Mouse (Mus musculus): Measurements from ENCODE around the gene Eef1akmt4. TPM values are rescaled to one million over a fixed set of nuclear protein-coding genes. Genes with fewer than 3 reads are reported as not detected.
"Not testable (repeated sequence)": the region's sequence is repeated elsewhere in the genome, so short reads cannot be mapped to it uniquely, and the experiment has no call there.

Eef1akmt4 gene
- polyA plus RNA-seq, 1 experiment: 24.0 TPM

DNA sequence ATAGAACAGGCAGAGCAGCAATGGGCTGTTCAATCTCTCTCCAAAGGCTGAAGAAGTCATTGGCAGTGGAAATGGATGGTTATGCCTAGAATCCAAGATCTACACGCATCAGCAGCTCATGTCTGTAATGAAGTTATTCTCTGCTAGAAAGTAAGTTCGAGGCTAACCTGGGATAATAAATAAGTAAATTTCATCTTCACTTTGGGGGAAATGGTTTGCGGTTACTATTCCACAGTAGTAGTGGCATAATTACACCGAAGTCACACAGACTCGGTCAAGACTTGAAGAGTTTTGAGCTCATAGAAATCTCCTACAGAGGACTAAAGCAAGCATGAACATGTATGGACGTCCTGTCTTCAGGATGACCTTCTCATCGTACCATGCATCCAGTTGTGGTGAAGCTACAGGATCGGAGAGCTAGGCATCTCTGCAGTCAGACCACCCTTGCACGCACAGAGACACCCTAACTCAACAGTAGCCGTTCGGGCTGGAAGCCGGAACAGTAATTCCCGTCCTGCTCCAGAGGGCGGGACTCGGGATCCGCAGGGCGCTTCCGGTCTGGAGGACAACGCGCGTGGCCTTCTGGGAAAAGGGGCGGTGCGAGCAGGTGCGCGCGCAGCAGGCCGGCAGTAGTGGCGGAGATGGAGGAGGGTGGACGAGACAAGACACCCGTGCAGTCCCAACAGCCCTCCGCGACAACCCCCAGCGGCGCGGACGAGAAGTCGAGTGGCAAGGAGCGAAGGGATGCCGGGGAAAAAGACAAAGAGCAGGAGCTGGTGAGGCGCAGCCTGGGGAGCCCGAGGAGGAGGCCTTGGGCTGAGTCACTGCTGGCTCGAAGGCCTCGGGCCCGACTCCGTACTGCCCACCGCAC is 39.9 kb downstream of the Eef1akmt4 start, which contains the start of gene Psmd2:
Psmd2 (plus strand) TSS at position 577 of the 871 bp plus-strand sequence.
- peak; percentile 96 for DNase-seq
- no peaks in the 10 kb centered on the region for H3K27me3 ChIP-seq (ENCODE audit: control insufficient read depth, insufficient read depth, low read length)
- 0 out of 2 replicates have a peak, but pooled peaks have one; percentile 22 for TF ChIP-seq CTCF (IDR thresholded peaks at IDR 0.05; ENCODE audit: borderline replicate concordance, control insufficient read depth, extremely low read depth, insufficient read depth, low read length, poor library complexity)
- TF ChIP-seq POLR2A (IDR thresholded peaks at IDR 0.05; ENCODE audit: control insufficient read depth, extremely low read depth, insufficient read depth, low read length, poor library complexity): peak; percentile 79
- peaks cover 3% of the 10 kb centered on the region for H3K4me1 ChIP-seq (replicated peaks; ENCODE audit: control insufficient read depth, insufficient read depth, low read length)
- no peak within 1 kb of the TSS for H3K27ac ChIP-seq (ENCODE audit: control insufficient read depth, insufficient read depth, low read length)
- H3K36me3 ChIP-seq (ENCODE audit: control insufficient read depth, insufficient read depth, low read length): peaks cover 11% of the 10 kb centered on the region
- H3K4me3 ChIP-seq (ENCODE audit: control insufficient read depth, insufficient read depth, low read length): peak within 1 kb of the TSS; percentile 89
- WGBS: 1% methylated on average over 46 of the region's 46 CpGs

DNA sequence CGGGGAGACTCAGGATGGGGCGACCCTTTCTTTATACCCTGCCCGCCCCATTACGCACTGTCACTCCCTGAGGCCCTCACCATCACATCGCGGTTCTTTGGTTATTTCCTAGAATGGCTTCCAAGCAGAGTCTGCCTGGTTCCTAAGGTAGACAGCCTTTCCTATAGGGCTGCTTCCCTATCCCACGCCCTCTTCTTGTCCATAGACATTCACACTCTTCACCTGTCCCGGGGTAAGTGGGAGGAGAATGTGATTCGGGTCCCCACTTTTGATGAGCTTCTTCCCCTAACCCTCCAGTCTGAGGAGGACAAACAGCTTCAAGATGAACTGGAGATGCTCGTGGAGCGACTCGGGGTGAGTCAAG is 40.5 kb downstream of the Eef1akmt4 start:
- Histone ChIP-seq H3K27me3 (ENCODE audit: control insufficient read depth, insufficient read depth, low read length) (no peaks in the 10 kb centered on the region), H3K36me3 (ENCODE audit: control insufficient read depth, insufficient read depth, low read length) (peaks cover 17% of the 10 kb centered on the region), H3K4me3 (ENCODE audit: control insufficient read depth, insufficient read depth, low read length) (peak overlapping the region; percentile 89), H3K27ac (ENCODE audit: control insufficient read depth, insufficient read depth, low read length) (no peak overlapping the region), H3K4me1 (replicated peaks; ENCODE audit: control insufficient read depth, insufficient read depth, low read length) (peaks cover 3% of the 10 kb centered on the region)
- DNase-seq: no peak
- 9% methylated on average over 12 of the region's 12 CpGs for WGBS
- TF ChIP-seq CTCF (IDR thresholded peaks at IDR 0.05; ENCODE audit: borderline replicate concordance, control insufficient read depth, extremely low read depth, insufficient read depth, low read length, poor library complexity) (no peak), POLR2A (IDR thresholded peaks at IDR 0.05; ENCODE audit: control insufficient read depth, extremely low read depth, insufficient read depth, low read length, poor library complexity) (no peak)

DNA sequence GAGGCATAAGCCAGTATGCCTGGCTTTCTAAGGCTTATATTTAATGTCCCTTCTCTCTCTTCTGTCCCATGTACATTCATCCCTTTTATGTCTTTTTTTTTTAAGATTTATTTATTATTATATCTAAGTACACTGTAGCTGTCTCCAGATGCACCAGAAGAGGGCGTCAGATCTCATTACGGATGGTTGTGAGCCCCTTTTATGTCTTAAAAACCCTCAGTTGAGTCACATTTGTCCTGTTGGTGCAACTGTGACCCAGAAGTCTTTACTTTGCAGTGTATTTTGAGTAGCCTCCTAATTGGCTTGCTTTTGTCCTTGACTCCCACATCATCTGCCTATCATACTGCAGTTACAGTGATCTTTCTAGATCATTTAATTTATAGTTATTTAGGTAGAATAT is 41.9 kb downstream of the Eef1akmt4 start:
- TF ChIP-seq POLR2A (IDR thresholded peaks at IDR 0.05; ENCODE audit: control insufficient read depth, extremely low read depth, insufficient read depth, low read length, poor library complexity): no peak
- TF ChIP-seq CTCF (IDR thresholded peaks at IDR 0.05; ENCODE audit: borderline replicate concordance, control insufficient read depth, extremely low read depth, insufficient read depth, low read length, poor library complexity): no peak
- 69% methylated on average over 2 of the region's 2 CpGs for WGBS
- Histone ChIP-seq H3K27ac (ENCODE audit: control insufficient read depth, insufficient read depth, low read length) (no peak overlapping the region), H3K36me3 (ENCODE audit: control insufficient read depth, insufficient read depth, low read length) (peaks cover 31% of the 10 kb centered on the region), H3K27me3 (ENCODE audit: control insufficient read depth, insufficient read depth, low read length) (no peaks in the 10 kb centered on the region), H3K4me3 (ENCODE audit: control insufficient read depth, insufficient read depth, low read length) (no peak overlapping the region), H3K4me1 (replicated peaks; ENCODE audit: control insufficient read depth, insufficient read depth, low read length) (peaks cover 3% of the 10 kb centered on the region)
- DNase-seq: no peak

DNA sequence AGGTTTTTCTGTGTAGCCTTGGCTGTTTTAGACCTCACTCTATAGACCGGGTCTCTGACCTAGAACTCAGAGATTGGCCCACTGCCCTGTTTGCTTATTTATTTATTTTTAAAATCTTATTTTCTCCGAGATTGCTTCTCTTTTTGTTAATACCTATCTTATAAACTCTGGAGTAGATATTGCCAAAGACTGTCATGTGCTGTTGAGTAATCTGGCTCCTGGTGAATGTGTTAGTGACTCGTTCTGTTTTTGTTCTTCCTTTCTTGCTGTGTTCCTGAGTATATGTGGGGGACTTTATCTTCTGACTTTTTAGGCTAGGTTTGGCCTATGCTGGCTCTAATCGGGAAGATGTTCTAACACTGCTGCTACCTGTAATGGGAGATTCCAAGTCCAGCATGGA is 46.3 kb downstream of the Eef1akmt4 start:
- no peak for TF ChIP-seq POLR2A (IDR thresholded peaks at IDR 0.05; ENCODE audit: control insufficient read depth, extremely low read depth, insufficient read depth, low read length, poor library complexity)
- no peak for TF ChIP-seq CTCF (IDR thresholded peaks at IDR 0.05; ENCODE audit: borderline replicate concordance, control insufficient read depth, extremely low read depth, insufficient read depth, low read length, poor library complexity)
- no peak overlapping the region for H3K27ac ChIP-seq (ENCODE audit: control insufficient read depth, insufficient read depth, low read length)
- H3K4me3 ChIP-seq (ENCODE audit: control insufficient read depth, insufficient read depth, low read length): no peak overlapping the region
- H3K27me3 ChIP-seq (ENCODE audit: control insufficient read depth, insufficient read depth, low read length): no peaks in the 10 kb centered on the region
- no peak for DNase-seq
- no peaks in the 10 kb centered on the region for H3K4me1 ChIP-seq (replicated peaks; ENCODE audit: control insufficient read depth, insufficient read depth, low read length)
- WGBS: 97% methylated on average over 4 of the region's 4 CpGs
- peaks cover 72% of the 10 kb centered on the region for H3K36me3 ChIP-seq (ENCODE audit: control insufficient read depth, insufficient read depth, low read length)

DNA sequence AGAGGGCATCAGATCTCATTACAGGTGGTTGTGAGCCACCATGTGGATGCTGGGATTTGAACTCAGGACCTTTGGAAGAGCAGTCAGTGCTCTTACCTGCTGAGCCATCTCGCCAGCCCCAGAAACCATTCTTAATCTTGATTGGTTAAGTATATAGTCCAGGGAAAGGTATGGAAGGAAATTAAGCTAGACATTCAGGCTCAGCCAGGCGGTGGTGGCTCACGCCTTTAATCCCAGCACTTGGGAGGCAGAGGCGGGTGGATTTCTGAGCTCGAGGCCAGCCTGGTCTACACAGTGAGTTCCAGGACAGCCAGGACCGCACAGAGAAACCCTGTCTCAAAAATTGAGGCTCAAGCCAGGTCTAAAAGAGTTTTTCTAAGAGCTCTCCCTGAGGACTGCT is 56.6 kb downstream of the Eef1akmt4 start, which contains the start of gene Eif4g1:
Eif4g1 (plus strand) TSS at position 301 of the 400 bp plus-strand sequence.
- not testable (repeated sequence) for H3K27me3 ChIP-seq (ENCODE audit: control insufficient read depth, insufficient read depth, low read length); H3K36me3 ChIP-seq (ENCODE audit: control insufficient read depth, insufficient read depth, low read length); H3K4me3 ChIP-seq (ENCODE audit: control insufficient read depth, insufficient read depth, low read length); H3K4me1 ChIP-seq (replicated peaks; ENCODE audit: control insufficient read depth, insufficient read depth, low read length); H3K27ac ChIP-seq (ENCODE audit: control insufficient read depth, insufficient read depth, low read length); DNase-seq
- 95% methylated on average over 5 of the region's 6 CpGs for WGBS

Other genes with a start within 250 kb of the Eef1akmt4 start
- 244 and 275 TPM in 2 replicates for gene Abcc5, start 185.2 kb upstream of the Eef1akmt4 start, polyA plus RNA-seq (2012; rRNA removed)
- gene Eif2b5, start 112.8 kb upstream of the Eef1akmt4 start, polyA plus RNA-seq (2012; rRNA removed): 40.7 and 44.7 TPM in 2 replicates
- 42.7 and 49.5 TPM in 2 replicates for gene Dvl3, start 94.6 kb upstream of the Eef1akmt4 start, polyA plus RNA-seq (2012; rRNA removed)
- 512 and 578 TPM in 2 replicates for gene Ap2m1, start 76.1 kb upstream of the Eef1akmt4 start, polyA plus RNA-seq (2012; rRNA removed)
- 60.9 and 70.8 TPM in 2 replicates for gene Abcf3, start 63.0 kb upstream of the Eef1akmt4 start, polyA plus RNA-seq (2012; rRNA removed)
- 0.03 and 0.15 TPM in 2 replicates for gene Vwa5b2, start 22.1 kb upstream of the Eef1akmt4 start, polyA plus RNA-seq (2012; rRNA removed)
- gene Gm49333, start within 50 bp of the Eef1akmt4 start, polyA plus RNA-seq (2012; rRNA removed): not detected in 2 replicates
- 35.0 and 35.4 TPM in 2 replicates for gene Alg3, start 142 bp downstream of the Eef1akmt4 start, polyA plus RNA-seq (2012; rRNA removed)
- 3.5 TPM in 2 replicates for gene Camk2n2, start 9.7 kb downstream of the Eef1akmt4 start, polyA plus RNA-seq (2012; rRNA removed)
- gene Ece2, start 18.2 kb downstream of the Eef1akmt4 start, polyA plus RNA-seq (2012; rRNA removed): 0.32 and 0.42 TPM in 2 replicates
- 101 and 104 TPM in 2 replicates for gene Psmd2, start 40.1 kb downstream of the Eef1akmt4 start, polyA plus RNA-seq (2012; rRNA removed)
- gene Eif4g1, start 56.7 kb downstream of the Eef1akmt4 start, polyA plus RNA-seq (2012; rRNA removed): 618 and 639 TPM in 2 replicates
- 6.9 and 8.9 TPM in 2 replicates for gene Fam131a, start 81.6 kb downstream of the Eef1akmt4 start, polyA plus RNA-seq (2012; rRNA removed)
- gene Polr2h, start 106.1 kb downstream of the Eef1akmt4 start, polyA plus RNA-seq (2012; rRNA removed): 24.7 and 32.9 TPM in 2 replicates
- gene Clcn2, start 106.2 kb downstream of the Eef1akmt4 start, polyA plus RNA-seq (2012; rRNA removed): 40.5 and 42.1 TPM in 2 replicates
- gene Chrd, start 121.5 kb downstream of the Eef1akmt4 start, polyA plus RNA-seq (2012; rRNA removed): 3.6 and 3.7 TPM in 2 replicates
- 0.69 and 1.0 TPM in 2 replicates for gene Thpo, start 122.9 kb downstream of the Eef1akmt4 start, polyA plus RNA-seq (2012; rRNA removed)